Mouse (Mus musculus) adrenal gland, adult (tissue): ENCODE data around the gene Ppil1.
"Not testable (repeated sequence)": the region's sequence is repeated elsewhere in the genome, so short reads cannot be mapped to it uniquely, and the experiment has no call there.

ENCODE experiments used
- DNase-seq, 2 experiments: peaks; one replicate each; pipeline ENCODE4 v3.0.0; 2022 to 2023; ENCODE audit warnings: low spot score in 1 of 2; ENCODE audit not compliant: inconsistent age in 2 of 2

Ppil1 gene

GRCm38 (mm10) chr17:29282216-29282952, 18.4 kb upstream of the Ppil1 start:
- no peak for DNase-seq

DNA sequence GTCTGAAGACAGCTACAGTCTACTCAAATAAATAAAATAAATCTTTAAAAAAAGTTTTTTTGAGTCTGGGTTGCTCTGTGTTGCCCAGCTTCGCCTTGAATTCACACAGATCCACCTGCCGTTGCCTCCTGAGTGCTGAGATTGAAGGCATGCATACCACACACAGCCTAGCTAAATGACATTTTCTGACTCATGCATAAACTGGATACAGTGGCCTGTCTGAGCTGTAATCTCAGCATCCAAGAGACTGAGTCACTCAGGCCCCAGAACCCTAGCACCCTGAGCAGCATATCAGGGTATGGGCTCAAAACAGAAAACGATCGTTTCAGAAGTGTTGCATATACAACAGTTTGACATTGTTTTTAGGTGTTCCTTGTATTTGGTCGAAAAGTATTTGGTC, 17.6 kb upstream of the Ppil1 start:
- no peak for DNase-seq

DNA sequence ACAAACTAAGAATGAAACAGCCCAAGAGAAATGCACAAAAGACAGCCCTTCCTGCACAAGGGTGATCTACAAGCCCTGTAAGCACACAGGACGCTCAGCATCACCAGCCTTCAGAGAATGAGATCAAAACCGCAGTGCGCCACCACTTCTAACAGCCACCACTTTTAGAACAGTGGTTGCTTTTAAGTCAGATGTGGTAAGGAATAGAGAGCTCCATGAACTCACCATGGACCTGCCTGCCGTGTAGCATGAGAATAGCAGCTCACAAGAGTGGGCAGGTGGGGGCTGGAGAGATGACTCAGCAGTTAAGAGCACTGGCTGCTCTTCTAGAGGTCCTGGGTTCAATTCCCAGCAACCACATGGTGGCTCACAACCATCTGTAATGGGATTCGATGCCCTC, 16.4 kb upstream of the Ppil1 start:
- DNase-seq, result no peak

DNA sequence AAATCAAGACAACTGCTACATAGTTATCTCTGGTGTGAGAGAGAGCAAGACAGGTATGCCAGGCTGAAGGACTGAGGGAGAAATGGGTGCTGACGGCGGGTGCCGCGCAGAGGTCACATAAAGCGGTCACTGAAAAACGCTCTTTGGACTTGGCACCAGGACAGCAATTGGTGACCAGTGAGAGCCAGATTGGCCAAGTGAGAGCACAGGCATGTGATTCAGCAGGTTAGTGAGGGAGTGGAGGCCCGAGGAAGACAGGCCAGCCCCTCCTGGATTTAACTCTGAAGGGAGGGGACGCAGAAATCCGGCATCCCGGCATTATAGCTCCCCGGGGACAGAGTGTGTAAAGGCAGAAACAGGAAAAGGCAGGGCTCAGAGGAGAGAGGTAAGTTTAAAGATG, 9.9 kb upstream of the Ppil1 start:
- DNase-seq, result peak in 1 of 2 experiments; percentile 56

DNA sequence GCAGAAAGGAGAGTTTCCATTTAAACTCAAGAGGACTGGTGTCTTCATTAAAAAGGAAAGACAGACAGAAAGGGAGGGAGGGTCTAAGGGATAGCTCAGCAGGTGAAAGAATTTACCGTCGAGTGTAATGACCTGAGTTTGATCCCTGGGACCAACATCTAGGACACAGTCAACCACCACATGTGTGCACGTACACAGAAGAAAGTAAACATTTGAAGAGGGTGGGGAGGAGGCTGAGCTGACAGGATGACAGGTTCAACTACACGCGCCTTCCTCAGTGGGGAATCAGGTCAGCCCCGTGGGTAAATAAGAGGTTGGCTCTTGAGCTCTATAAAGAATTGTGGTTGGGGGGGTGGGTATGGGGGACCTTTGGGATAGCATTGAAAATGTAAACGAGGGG, 9.2 kb upstream of the Ppil1 start:
- DNase-seq, result no peak

DNA sequence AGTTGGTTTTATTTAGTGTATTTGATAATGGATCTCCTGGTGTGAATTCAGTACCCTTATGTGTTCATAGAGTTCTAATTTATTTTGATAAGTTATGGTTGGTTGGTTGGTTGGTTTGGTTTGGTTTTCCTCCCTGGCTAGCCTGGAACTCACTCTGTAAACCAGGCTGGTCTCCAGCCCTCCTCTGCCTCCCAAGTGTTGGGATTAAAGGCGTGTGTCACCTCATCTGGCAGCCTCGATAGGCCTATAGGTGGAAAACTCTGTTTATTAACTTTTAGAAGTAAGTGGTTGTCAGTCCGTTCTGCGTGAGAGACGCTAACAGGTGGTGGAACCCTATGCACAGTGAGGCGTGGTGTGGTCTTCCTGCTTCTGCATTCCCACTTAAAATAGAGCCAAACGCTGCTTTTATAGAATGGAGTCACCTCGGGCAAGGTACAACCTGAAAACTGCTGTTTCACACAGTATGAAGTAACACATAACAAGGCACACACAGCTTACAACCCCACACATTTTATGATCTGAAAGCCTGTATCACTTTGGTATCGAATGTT, 6.2 kb upstream of the Ppil1 start:
- no peak for DNase-seq

DNA sequence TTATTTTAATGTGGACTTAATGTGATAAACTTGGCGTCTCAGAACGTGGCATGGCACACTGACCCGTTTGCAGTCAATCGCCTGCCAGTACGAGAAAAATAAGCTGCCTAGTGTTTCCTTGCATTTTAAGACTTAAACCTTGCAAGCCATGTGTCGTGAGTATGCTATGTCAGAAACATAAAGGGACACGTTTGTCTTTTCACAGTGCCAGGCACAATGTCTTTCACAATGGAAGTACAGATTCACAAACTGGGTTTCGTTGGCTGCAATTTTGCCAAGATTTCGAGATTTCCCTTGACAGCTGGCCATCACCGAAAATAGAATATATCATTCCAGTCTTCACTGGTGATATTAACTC, 5.3 kb upstream of the Ppil1 start:
- DNase-seq, result peak in 1 of 2 experiments; percentile 11

DNA sequence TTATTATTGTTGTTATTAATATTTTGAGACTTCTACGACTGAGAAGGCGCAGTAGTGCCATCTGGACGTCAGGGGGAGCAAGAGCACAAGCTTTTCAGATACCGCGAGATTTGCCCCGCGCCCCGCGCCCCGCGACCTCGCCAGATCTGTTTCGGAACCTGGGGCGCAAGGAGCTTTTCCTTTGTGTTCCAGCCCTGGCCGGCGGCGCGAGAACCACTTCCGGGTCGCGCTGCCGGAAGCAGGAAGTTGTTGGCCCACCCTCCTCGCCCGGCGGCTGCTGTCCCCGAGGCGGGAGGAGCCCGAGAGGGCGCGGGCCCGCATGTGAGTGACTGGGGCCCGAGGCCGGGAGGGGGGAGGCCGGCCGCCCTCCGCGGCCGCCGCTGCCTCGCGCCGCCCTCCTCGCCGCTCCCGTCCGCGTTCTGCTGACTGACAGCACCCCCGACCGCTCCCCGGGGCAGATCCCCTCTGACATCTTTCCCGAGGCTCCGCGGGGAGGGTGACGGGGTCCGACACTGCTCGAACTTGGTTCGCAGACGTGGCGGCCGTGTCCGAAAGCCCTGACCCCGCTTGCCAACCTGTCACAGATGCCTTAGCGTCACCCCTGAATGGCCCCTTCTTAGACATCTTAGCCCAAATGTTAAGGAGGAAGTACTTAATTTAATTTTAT, 4.8 kb upstream of the Ppil1 start, which contains the start of gene BC004004:
Gene BC004004 (plus strand): TSS at position 107 of the 667 bp plus-strand sequence.
- peak; percentile 98 for DNase-seq

DNA sequence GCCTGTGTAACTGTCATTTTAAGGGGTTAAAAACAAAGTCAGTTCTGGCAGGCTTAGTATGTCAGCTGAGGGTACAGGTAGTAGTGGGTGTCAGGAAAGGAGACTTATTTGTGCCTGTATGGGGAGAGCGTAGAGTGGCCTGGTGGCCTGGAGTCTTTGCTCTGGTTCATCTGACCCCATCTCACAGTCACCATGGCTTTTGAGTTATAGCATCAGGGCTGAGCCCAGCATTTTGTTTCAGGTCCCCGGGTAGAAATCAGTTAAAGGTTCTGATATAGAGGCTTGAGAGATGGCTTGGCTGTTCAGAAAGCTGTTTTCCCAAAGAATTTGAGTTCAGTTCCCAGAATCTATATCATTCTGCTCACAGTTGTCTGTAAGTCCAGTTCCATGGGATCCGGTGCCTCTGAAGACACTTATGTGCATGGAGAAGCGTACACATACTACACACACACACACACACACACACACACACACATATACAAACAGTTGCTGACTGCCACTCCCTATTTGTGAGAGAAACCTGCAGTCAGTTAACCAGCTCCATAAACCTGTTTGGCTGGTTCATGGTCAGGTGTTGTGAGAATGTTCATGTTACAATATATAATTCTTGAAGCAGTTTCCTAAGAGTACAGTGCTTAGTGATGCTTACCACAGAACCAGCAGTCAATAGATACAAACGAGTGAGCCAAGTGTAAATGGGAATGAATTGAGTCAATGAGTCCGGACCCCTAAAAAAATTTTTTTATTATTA, 4.1 kb upstream of the Ppil1 start:
- DNase-seq, result peak in 1 of 2 experiments; percentile 39

DNA sequence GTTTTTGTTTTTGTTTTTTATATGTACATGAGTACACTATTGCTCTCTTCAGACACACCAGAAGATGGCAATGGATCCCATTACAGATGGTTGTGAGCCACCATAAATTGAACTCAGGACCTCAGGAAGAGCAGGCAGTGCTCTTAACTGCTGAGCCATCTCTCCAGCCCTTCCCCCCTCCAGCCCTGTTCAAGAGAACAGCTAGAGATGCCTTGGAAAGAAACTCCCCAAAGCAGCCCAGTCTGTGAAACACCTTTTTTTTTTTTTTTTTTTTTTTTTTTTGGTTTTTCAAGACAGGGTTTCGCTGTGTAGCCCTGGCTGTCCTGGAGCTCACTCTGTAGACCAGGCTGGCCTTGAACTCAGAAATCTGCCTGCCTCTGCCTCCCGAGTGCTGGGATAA, 3.1 kb upstream of the Ppil1 start:
- not testable (repeated sequence) for DNase-seq

DNA sequence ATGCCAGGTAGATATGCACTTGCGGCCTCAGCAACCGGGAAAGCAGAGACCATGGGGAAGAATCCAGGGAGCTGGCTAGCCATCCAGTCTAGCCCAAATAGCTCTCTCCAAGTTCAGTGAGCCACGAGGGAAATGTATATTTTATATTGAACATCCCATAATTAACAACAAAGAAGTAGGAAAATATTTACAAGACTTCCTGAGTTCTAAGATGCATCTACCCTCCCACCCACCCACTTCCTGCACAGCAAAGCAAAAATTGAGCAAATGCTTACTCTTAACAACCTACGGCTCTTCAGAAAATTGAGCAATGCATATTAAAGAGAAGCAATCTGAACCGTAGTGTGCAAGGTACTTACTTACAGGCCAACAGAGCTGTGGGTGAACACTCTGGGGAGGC, 774 bp upstream of the Ppil1 start:
- DNase-seq, result no peak

GRCm38 (mm10) chr17:29263417-29263816, 569 bp downstream of the Ppil1 start:
- DNase-seq, result no peak

DNA sequence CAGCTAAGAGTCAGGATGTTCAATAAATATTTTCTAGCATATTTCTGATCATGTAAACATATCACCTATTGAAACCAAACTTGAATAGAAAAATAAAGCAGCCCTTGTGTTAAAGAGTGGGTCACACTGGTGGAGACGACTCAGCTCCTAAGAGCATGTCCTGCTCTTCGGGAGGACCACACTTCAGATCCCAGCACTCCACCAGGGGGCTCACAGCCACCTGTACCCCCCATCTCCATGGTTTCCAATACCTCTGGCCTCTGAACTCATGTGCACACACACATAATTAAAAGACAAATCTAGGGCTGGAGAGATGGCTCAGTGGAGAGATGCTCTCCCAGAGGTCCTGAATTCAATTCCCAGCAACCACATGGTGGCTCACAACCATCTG, 1.7 kb downstream of the Ppil1 start:
- no peak for DNase-seq

DNA sequence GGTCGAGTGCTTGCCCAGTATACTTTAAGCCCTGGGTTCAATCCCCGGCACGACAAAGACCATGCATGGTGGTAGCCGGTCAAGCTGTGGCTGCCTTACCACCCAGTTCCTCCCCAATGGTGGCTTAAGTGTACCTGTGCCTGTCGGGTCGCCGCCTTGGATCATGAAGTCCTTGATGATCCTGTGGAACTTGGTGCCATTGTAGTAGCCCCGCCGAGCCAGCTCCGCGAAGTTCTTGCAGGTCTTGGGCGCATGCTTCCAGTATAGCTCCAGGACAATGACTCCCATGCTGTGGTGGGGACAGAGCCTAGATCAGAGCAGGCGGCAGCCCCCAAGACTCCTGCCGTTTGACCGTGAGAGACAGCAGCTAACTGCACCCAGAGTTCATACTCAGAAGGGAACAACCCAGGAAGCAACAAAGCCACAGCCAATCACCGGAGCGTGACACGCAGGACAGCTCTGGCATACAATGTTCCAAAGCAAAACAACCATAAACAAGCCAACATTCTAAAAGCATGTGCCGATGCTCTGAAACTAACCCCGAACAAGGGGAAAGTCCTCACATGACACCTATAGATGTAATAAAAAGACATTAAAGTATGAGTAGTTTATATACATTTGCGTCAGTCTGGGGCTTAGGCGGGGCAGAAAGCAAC, 2.3 kb downstream of the Ppil1 start:
- DNase-seq, result peak in 1 of 2 experiments; percentile 32

DNA sequence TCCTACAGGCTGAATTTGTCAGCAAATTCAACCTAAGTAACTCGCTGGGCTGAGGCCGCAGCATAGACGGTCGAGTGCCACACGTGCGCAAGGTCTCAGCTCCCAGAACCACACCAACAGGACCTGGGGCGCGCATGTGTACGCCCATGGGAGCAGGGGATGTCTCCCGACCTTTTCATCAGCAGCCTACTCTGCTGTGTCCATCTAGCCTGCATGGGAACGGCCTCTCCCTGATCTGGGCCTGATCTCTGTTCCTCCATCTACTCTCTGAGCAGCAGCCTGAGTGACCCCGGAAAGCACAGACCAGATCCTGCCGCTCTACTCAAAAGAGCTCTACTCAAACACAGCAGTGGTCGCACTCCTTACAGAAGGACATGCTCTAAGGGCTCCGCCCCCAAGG, 3.5 kb downstream of the Ppil1 start:
- no peak for DNase-seq

- DNase-seq, result peak; percentile 74 to 90
These were observed 4.5 kb downstream of the Ppil1 start for GRCm38 (mm10) chr17:29259489-29259888.

DNA sequence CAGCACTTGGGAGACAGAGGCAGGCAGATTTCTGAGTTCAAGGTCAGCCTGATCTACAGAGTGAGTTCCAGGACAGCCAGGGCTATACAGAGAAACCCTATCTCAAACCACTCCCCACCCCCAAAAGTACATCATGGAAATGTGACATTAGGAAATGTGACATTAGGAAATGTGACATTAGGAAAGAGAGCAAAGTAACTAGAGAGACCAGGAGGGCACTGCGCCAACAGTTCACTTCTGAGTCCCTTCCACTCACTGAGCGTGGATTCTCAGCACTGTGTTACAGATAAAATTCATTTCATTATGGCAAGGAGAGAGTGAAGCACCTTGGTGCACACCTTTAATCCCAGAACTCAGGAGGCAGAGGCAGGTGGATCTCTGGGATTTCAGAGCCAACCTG, 5.1 kb downstream of the Ppil1 start:
- peak in 1 of 2 experiments; percentile 53 for DNase-seq

DNA sequence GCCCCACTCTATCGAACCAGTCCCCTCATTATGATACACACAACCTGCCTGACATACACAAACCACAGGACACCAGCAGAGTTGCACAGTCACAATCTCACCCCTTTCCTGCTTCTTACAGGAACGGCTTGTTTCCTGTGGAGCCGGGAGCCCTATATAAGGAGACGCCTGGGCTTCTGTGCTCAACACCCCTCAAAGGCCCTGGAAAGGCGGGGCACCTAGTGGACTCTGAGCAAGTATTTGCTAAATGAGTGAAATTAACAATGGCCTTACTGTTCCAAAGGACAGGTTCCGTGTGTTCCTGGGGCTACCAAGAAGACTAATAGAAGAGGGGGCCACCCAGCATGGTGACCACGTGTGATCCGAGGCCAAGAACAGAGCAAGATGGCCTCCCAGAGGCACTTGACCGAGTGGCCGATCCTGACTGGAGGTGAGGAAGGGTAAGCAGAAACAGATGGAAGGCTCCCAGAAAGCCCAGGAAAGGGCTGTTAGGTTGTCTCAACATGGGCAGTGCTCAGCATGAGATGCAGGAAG, 5.9 kb downstream of the Ppil1 start:
- DNase-seq, result no peak

DNA sequence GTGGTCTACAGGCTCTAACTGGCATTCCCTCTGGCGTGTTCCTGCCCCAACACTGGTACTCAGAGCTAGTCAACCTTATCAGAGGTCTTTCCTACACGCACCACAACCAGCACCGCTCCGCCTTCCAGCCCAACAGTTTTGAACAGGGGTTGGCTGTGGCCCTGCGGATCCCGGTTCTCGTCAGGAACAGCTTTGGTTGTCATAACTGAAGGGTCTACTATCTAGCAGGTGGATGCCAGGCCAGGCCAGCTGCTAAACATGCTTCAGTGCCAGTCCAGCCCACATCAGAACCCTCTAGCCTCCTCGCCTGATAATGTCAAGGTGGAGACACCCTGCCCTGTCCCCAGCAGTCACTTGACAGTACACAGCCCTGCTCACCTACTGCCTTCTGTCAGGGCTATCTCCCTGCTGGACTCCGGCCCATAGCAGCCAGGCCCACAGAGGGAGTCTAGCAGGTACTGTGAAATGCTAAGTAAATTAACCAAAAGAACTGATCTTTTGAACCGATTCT, 6.9 kb downstream of the Ppil1 start:
- DNase-seq, result peak in 1 of 2 experiments; percentile 30

- no peak for DNase-seq
These were observed 7.5 kb downstream of the Ppil1 start for GRCm38 (mm10) chr17:29256507-29256906.

DNA sequence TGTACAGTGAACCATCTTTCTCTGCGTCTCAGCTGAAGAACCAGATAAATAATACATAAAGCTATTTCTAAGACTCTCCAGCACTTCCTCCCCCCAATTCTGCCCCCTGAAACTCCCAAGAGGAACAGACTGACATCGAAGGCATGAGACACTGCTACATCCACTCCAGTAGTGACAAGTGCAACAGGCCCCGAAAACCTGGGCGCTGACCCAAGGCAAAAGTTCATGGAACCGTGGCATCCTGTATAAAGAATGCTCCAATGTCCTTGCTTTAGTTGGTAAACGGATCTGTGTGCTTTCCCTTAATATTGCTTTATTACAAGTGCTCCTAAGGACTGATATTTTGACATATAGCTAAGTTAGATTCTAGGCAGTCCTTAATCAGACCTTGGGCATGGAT, 9.2 kb downstream of the Ppil1 start:
- peak in 1 of 2 experiments; percentile 55 for DNase-seq
